Mouse (Mus musculus): ENCODE measurements around the gene Gm5065. TPM values are rescaled to one million over a fixed set of nuclear protein-coding genes. Genes with fewer than 3 reads are reported as not detected.

The Gm5065 gene
- total RNA-seq (2021) = not detected

GRCm38 (mm10) chr7:5350237-5350636 lies at the start of gene Gm5065:
Gm5065 (plus strand) TSS chr7:5350537.
- DNase-seq = no peak
- intact Hi-C loops (cut with DNase I) = no loop called here

GRCm38 (mm10) chr7:5327511-5327910 lies 22.8 kb upstream of the Gm5065 start:
- DNase-seq = no peak

GRCm38 (mm10) chr7:5350935-5351334 lies 598 bp downstream of the Gm5065 start, which contains the start of gene Nlrp2:
Nlrp2 (minus strand) TSS chr7:5351035.
- DNase-seq = no peak
- intact Hi-C loops (cut with DNase I) = no loop called here

More at GRCm38 (mm10) chr7:5327511-5327910, 22.8 kb upstream of the Gm5065 start:
- intact Hi-C loops (cut with DNase I) = no loop called here

GRCm38 (mm10) chr7:5363599-5363998 lies 13.3 kb downstream of the Gm5065 start:
- DNase-seq = no peak
- intact Hi-C loops (cut with DNase I) = no loop called here

GRCm38 (mm10) chr7:5366724-5367123 lies 16.4 kb downstream of the Gm5065 start:
- intact Hi-C loops (cut with DNase I) = loop anchor here (1.0 kb wide), 1 partner anchor 31 kb away; no protein-coding TSS in a partner anchor
- no peak for DNase-seq

- no peak for DNase-seq
- intact Hi-C loops (cut with DNase I) = no loop called here
These were observed 55.9 kb downstream of the Gm5065 start for GRCm38 (mm10) chr7:5406201-5406600.

Other genes with a start within 250 kb of the Gm5065 start
- not detected for gene Rfpl4, start 233.6 kb upstream of the Gm5065 start, total RNA-seq (2021)
- gene Rasl2-9, start 224.6 kb upstream of the Gm5065 start, total RNA-seq (2021) = 1 to 10 TPM; 4.1 to 4.9 TPM
- not detected for gene Vmn1r55, start 200.9 kb upstream of the Gm5065 start, total RNA-seq (2021)
- not detected for gene Vmn1r56, start 153.8 kb upstream of the Gm5065 start, total RNA-seq (2021)
- gene Vmn1r57, start 132.0 kb upstream of the Gm5065 start, total RNA-seq (2021) = not detected
- gene Nlrp2, start 498 bp downstream of the Gm5065 start, total RNA-seq (2021) = not detected
- gene Vmn1r58, start 62.9 kb downstream of the Gm5065 start, total RNA-seq (2021) = not detected
- gene Vmn1r59, start 106.2 kb downstream of the Gm5065 start, total RNA-seq (2021) = not detected
- gene Vmn2r28, start 143.4 kb downstream of the Gm5065 start, total RNA-seq (2021) = not detected
- gene Vmn1r60, start 196.8 kb downstream of the Gm5065 start, total RNA-seq (2021) = not detected